Mouse (Mus musculus) hindbrain, postnatal 0 days (tissue): Measurements from ENCODE around the gene Mob3b. TPM values are rescaled to one million over a fixed set of nuclear protein-coding genes. Genes with fewer than 3 reads are reported as not detected.

Experiments used
- ATAC-seq: fragments of 200-750 bp; cut with Nextera tagmentation; 2 replicates; pipeline ENCODE4 v1.8.0; 2017; ENCODE audit warnings: mild to moderate bottlenecking, moderate TSS enrichment, moderate library complexity
- DNase-seq: peaks from one replicate; pipeline ENCODE4 v3.0.0-alpha.2; 2015; ENCODE audit warnings: low spot score
- H3K27ac ChIP-seq: fragments of 300-500 bp; sonication (generic); 2 replicates; pipeline ENCODE4 v1.5.1; 2014; ENCODE audit warnings: mild to moderate bottlenecking
- H3K27me3 ChIP-seq: fragments of 300-500 bp; sonication (generic); 2 replicates; pipeline ENCODE4 v1.6.1; 2014; ENCODE audit warnings: low read length, mixed read lengths; ENCODE audit not compliant: insufficient read depth
- H3K36me3 ChIP-seq: fragments of 300-500 bp; sonication (generic); 2 replicates; pipeline ENCODE4 v1.6.1; 2014; ENCODE audit warnings: low read length, mixed read lengths; ENCODE audit not compliant: insufficient read depth
- H3K4me1 ChIP-seq: fragments of 300-500 bp; sonication (generic); 2 replicates; pipeline ENCODE4 v1.6.1; 2014; ENCODE audit warnings: antibody characterized with exemption, low read length, mixed read lengths; ENCODE audit not compliant: insufficient read depth
- H3K4me2 ChIP-seq: fragments of 300-500 bp; sonication (generic); 2 replicates; pipeline ENCODE4 v1.6.1; 2014; ENCODE audit warnings: low read depth, mild to moderate bottlenecking, low read length, moderate library complexity, mixed read lengths
- H3K4me3 ChIP-seq: fragments of 300-500 bp; sonication (generic); 2 replicates; pipeline ENCODE4 v1.5.1; 2014; ENCODE audit warnings: low read length
- H3K9ac ChIP-seq: fragments of 300-500 bp; sonication (generic); replicated peaks from 2 replicates; pipeline ENCODE4 v1.6.1; 2014; ENCODE audit warnings: mild to moderate bottlenecking, low read length, moderate library complexity, mixed read lengths
- H3K9me3 ChIP-seq: fragments of 300-500 bp; sonication (generic); 2 replicates; pipeline ENCODE4 v1.6.1; 2016; ENCODE audit warnings: low read length, mixed read lengths
- CTCF ChIP-seq: IDR thresholded peaks from 2 replicates; pipeline ENCODE4 v1.5.1; 2016; ENCODE audit warnings: antibody characterized with exemption, control low read depth, low read depth
- WGBS: fragments of 180-500 bp; shearing (Covaris S2); extraction: QIAGEN DNeasy Blood & Tissue Kit; methylation state at CpG from one replicate; pipeline ENCODE4 v1.1.7; 2014; 5-methylcytosine and 5-hydroxymethylcytosine counted together
- polyA plus RNA-seq: library from polyadenylated mRNA; unstranded; fragments of >200 nt; fragmentation: Nextera tagmentation; extraction: Ambion mirVana; gene quantifications from 2 replicates; pipeline ENCODE4 v1.2.1, GENCODE M21; 2015
- total RNA-seq: library from RNA; depleted of rRNA; stranded (reverse); fragments of >200 nt; gene quantifications from 2 replicates; pipeline ENCODE4 v1.2.3, GENCODE M21; 2014

Mob3b gene
- total and polyA plus RNA-seq, 2 experiments from 2014 or later, result 2.9 to 3.2 TPM

DNA sequence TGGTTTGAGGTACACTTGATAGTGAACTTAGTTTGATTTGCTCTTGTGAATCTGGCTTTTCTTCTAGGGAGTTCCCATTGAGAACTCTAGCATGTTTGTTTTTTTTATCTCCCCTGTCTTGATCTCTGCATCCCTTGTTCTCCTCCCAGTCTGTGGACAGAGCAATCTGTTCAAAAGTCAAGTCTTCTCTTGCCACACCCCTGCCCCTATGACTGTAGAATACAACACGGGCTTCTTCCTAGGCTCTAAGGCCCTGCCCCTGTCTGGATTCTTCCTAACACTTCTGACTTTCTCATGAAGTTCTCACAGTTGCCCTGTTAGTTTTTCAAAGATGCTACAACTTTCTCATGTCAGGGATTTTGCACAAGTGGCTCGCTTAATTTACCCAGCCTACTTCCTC lies 102.9 kb downstream of the Mob3b start:
- H3K4me1 ChIP-seq, result no peaks in the 10 kb centered on the region
- no peak for TF ChIP-seq CTCF
- ATAC-seq (no peak), DNase-seq (no peak)
- H3K27me3 ChIP-seq, result no peaks in the 10 kb centered on the region
- H3K36me3 ChIP-seq, result no peaks in the 10 kb centered on the region
- 86% methylated on average over 2 of the region's 2 CpGs for WGBS
- no peak overlapping the region for H3K27ac ChIP-seq
- no peak overlapping the region for H3K9ac ChIP-seq
- no peak overlapping the region for H3K4me2 ChIP-seq
- no peaks in the 10 kb centered on the region for H3K9me3 ChIP-seq
- no peak overlapping the region for H3K4me3 ChIP-seq

DNA sequence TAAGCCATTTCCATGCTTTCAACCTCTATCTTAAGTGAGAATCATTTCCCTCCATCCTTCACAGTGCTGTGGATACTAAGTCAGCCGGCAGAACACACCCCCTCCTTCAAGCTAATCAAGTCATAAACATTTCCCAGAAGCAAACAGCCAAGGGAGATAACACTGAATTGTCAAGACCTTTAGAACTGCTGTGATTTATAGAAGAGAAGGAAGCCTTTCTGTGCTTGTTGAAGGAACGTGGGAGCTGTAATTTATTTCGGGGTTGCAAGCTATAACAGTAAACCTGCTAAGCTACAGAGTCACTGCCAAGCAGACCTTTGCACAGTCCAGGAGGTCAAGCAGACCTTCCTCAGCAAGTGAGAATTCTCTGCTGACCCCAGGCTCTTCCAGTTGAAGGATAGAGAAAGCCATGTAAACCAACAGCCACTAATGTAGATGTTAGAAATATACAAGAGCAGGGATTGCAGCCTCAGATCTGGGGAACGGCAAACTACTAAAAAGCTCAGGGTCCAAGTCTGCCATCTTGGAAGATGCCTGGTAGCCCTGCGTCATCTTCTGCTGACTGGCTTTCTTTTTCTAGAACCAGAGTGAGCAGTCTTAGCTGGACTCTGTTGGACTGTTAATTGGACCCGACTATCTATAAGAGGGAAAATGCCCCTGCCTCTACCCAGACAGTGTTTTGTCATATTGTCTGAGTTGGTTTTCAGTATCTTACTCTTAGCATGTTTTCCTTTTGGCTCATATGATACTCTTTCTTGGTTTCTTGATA lies 104.9 kb downstream of the Mob3b start:
- no peak overlapping the region for H3K27ac ChIP-seq
- 82% methylated on average over 6 of the region's 6 CpGs for WGBS
- ATAC-seq, result no peak

DNA sequence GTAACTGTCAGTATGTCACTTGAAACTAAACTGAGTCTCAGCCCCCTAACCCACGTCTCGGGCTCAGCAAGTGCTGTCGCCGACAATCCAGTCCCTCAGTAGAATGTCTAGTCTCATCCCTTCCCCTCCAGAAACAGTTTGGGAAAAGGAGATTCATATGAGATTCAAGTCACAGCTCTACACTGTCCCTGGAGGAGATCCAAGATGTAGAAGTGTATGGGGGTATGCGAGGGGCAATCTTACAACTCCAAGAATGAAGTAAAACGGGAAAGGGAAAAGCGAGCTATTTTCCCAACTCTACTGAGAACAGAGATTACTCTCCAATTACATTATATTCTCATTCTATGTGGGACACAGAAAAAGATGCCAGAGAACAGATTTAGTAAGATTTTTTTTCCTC lies 106.1 kb downstream of the Mob3b start:
- Histone ChIP-seq H3K36me3 (no peaks in the 10 kb centered on the region), H3K9me3 (no peaks in the 10 kb centered on the region), H3K4me3 (no peak overlapping the region), H3K4me2 (0 out of 2 replicates have a peak overlapping the region, but pooled peaks have one; percentile 5), H3K27me3 (no peaks in the 10 kb centered on the region), H3K27ac (no peak overlapping the region), H3K9ac (no peak overlapping the region), H3K4me1 (no peaks in the 10 kb centered on the region)
- 60% methylated on average over 7 of the region's 7 CpGs for WGBS
- 0 out of 2 replicates have a peak, but pooled peaks have one; percentile 47 for ATAC-seq
- peak; percentile 51 for DNase-seq
- TF ChIP-seq CTCF, result no peak

More for the DNA sequence above, 104.9 kb downstream of the Mob3b start:
- TF ChIP-seq CTCF, result no peak
- Histone ChIP-seq H3K4me3 (no peak overlapping the region), H3K4me1 (no peaks in the 10 kb centered on the region), H3K27me3 (no peaks in the 10 kb centered on the region), H3K9ac (no peak overlapping the region), H3K9me3 (no peaks in the 10 kb centered on the region), H3K36me3 (no peaks in the 10 kb centered on the region), H3K4me2 (no peak overlapping the region)
- no peak for DNase-seq

DNA sequence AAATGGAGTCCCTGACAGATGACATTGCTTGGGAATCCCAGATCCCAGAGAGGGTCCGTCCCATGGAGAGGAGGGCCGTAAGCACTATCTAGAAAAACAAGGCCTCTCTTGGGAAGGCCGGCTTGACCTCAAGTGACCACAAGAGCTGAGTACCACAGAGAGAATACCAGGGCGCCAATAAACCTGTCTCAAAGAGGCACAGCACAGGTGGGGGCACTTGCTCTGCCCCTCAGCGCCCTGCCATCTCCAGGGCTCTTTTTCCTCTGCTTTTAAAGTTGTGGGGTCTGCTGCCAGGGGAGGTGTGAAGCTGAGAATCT lies 107.6 kb downstream of the Mob3b start:
- TF ChIP-seq CTCF, result no peak
- DNase-seq (no peak), ATAC-seq (no peak)
- Histone ChIP-seq H3K4me1 (no peaks in the 10 kb centered on the region), H3K4me3 (no peak overlapping the region), H3K9ac (no peak overlapping the region), H3K4me2 (no peak overlapping the region), H3K27me3 (no peaks in the 10 kb centered on the region), H3K36me3 (no peaks in the 10 kb centered on the region), H3K27ac (no peak overlapping the region), H3K9me3 (no peaks in the 10 kb centered on the region)
- 59% methylated on average over 5 of the region's 5 CpGs for WGBS

DNA sequence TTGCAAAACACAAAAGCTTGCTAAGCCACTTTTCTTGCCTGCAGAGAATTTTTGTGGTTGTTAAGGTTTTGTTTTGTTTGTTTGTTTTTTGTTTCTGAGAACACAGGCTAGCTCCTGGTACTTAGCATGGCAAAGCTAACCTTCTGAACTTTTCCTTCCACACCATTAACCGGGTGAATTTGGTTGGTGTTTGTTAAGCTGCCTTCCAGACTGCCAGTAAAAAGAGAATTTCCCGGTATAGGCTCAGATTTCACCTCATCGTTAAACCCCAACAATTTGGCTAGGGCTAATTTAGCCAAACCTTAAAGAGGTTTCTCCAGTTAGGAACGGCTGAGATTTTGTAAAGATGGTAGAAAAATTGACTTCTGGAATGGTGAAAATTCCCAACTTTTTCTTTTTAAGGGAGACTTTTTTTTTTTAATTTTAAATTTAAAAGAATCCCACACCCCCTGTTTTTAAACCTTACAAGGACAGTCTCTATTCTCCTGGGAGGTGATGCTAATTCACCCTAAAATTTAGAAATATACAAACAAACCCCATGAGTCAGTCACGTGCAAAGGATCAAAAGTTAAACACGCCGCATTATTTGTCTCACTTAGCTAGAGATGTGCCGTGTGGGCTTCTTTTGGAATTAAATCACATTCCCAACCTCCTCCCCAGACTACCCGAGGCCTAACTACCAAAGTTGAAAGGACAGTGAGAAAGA lies 108.1 kb downstream of the Mob3b start:
- Histone ChIP-seq H3K9me3 (no peaks in the 10 kb centered on the region), H3K27ac (no peak overlapping the region), H3K4me1 (no peaks in the 10 kb centered on the region), H3K36me3 (no peaks in the 10 kb centered on the region), H3K27me3 (no peaks in the 10 kb centered on the region), H3K4me3 (no peak overlapping the region), H3K9ac (no peak overlapping the region), H3K4me2 (no peak overlapping the region)
- no peak for DNase-seq
- no peak for TF ChIP-seq CTCF
- ATAC-seq, result no peak
- 52% methylated on average over 9 of the region's 9 CpGs for WGBS

DNA sequence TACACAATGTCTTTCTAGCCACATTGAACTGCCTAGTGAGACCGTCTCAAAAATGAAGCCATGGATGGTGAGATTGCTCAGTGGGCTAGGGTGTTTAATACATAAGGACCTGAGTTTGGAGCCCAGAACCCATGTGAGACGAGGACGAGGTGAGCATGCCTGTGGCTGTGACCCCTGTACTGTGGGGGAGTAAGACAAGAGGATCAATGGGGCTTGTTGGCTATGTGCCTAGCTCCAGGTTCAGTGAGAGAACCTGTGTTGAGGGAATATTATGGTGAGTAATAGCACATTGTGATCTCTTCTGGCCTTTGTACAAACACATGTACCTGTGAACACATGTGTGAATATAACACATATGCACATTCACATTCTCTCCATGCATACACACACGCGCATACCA lies 116.4 kb downstream of the Mob3b start:
- no peak overlapping the region for H3K9ac ChIP-seq
- H3K27ac ChIP-seq, result no peak overlapping the region
- ATAC-seq, result no peak
- H3K9me3 ChIP-seq, result no peaks in the 10 kb centered on the region
- TF ChIP-seq CTCF, result no peak
- no peak overlapping the region for H3K4me2 ChIP-seq
- WGBS, result 95% methylated on average over 5 of the region's 5 CpGs
- H3K4me1 ChIP-seq, result no peaks in the 10 kb centered on the region
- H3K36me3 ChIP-seq, result no peaks in the 10 kb centered on the region
- no peak overlapping the region for H3K4me3 ChIP-seq
- no peak for DNase-seq
- H3K27me3 ChIP-seq, result no peaks in the 10 kb centered on the region

DNA sequence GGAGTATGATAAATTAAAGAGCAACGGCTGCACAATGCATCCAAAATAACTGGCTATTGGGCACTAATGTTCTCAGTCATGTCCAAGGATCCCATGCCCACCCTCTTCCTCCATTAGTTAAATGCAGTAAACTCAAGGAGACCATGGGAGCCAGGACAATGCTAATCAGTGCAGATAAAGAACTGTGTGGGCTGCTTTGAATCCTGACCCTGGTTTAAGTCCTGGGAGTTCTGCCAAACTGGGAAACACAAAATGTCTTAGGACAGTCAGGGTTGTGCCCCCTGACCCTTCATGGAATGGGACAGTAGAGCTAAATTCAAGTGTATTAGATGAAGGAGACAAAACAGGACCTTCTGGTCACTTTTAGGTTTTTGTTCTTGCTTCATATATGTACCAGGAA lies 117.0 kb downstream of the Mob3b start:
- Histone ChIP-seq H3K9me3 (no peaks in the 10 kb centered on the region), H3K27me3 (no peaks in the 10 kb centered on the region), H3K4me1 (no peaks in the 10 kb centered on the region), H3K4me3 (no peak overlapping the region), H3K9ac (no peak overlapping the region), H3K27ac (no peak overlapping the region), H3K36me3 (no peaks in the 10 kb centered on the region), H3K4me2 (no peak overlapping the region)
- no peak for DNase-seq
- 87% methylated on average over 1 of the region's 1 CpGs for WGBS
- TF ChIP-seq CTCF, result no peak
- no peak for ATAC-seq
